Mouse (Mus musculus): ENCODE results near the gene Serpinf2.
A peak's percentile ranks its signal among the peaks of the same experiment; 100 is the strongest.

Serpinf2 gene

GRCm38 (mm10) chr11:75439363-75439762, at the start of gene Serpinf2:
Gene Serpinf2 (minus strand): TSS chr11:75439591.
- DNase-seq, result peak; percentile 60

- DNase-seq, result no peak
Measured at GRCm38 (mm10) chr11:75487496-75487895, 48.1 kb upstream of the Serpinf2 start.

- DNase-seq, result peak; percentile 96
Measured at GRCm38 (mm10) chr11:75486601-75487285, 47.4 kb upstream of the Serpinf2 start, which contains the start of gene Prpf8. Gene Prpf8 (plus strand): TSS chr11:75486816.

- DNase-seq, result no peak
Measured at GRCm38 (mm10) chr11:75486192-75486591, 46.8 kb upstream of the Serpinf2 start.

DNA sequence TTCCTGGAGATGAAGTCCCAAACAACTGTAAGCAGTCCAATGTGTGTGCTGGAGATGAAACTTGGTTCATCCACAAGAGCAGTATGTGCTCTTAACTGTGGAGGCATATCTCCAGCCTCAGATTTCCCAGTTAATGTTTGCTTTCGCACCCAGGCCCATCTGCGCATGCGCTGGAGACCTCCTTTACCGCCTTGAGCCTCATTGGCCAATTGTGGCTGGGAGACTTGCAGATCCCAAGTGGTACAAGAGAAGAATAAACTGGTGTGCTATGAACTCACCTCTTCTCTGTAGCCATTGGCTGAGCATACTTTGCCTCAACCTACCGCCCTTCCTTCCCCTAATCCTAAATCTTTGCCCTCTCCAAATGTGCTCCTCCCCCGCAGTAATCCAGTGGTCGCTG, 34.0 kb upstream of the Serpinf2 start:
- no peak for DNase-seq

DNA sequence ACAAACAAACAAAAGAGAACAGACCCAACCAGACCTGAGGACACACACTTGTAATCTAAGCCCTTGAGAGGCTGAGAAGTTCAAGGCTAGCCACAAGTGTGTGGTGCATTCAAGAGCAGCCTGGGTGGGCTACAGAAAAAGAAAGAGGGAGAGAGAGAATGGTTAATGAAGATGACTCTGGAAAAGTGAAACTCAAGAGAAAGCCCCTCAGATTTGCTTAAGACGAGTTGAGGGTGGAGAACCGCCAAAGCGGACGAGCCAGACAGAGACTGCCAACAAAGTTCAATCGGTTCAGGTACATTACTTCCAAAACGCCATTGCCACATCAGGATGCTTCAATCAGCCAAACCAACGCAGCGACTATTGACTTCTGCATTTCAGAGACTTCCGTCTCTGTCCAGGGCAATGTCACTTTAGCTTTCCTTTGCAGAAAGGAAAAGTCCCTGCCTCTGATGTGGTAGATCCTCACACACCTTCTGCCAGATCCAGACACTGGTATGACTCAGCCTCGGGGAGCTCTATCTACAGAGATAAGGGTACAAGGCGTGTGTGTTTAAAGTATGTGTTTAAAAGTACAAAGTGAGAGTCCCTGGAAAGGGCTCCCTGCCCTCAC, 33.2 kb upstream of the Serpinf2 start:
- DNase-seq, result no peak

DNA sequence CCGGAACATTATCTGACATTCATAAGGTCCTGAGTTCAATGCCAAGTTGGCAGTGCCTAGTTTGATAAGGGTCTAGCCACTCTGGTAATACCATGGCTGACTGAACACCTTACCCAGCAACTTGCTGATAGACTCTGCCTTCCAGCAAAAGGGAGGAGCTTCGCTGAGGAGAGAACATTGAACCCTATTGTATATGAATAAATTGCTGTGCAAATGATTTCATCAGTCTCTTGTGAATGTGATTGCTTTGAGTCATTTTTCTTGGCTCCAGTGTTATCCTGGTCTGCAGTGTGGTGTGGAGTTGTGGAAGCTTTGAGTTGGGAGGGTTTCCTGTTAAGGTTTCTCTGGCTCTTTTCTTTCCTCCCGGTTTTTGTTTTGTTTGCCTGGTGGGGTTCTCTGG, 31.3 kb upstream of the Serpinf2 start:
- no peak for DNase-seq

DNA sequence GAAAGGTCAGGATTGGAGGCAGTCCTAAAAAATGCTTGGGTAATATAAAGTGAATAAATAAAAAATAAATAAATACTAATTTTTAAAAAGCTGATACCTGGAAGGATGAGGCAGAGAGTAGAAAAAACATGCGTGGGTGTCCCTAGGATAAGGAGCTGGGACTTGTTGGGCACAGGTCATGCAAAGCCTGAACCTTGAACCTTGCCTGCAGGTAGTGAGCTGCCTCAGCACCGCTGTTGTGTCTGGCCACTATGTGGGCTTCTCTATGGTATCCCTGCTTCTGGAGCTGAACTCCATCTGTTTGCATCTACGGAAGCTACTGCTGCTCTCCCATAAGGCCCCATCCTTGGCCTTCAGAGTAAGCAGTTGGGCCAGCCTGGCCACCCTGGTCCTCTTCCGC, 29.9 kb upstream of the Serpinf2 start:
- DNase-seq, result no peak

DNA sequence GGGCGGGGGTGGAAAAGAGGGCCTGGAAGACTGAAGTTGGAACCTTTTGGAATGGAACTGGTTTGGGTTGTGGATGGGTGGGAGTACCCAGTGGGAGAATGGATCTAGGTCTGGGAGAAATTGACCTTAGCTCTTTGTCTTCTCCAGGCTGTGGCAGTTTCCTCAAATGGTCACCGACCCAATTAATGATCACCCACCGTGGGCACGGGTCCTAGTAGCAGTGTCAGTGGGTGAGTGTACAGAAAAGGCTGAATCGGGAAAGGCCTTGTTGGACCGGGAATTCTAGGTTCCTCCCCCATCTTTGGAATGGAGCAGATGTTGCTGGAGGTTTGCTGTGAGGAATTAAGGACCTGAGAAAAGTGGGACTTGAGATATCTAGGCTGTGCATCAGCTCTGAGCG, 29.0 kb upstream of the Serpinf2 start:
- DNase-seq, result no peak

- DNase-seq, result peak; percentile 86
Measured at GRCm38 (mm10) chr11:75467512-75468215, 28.3 kb upstream of the Serpinf2 start.

DNA sequence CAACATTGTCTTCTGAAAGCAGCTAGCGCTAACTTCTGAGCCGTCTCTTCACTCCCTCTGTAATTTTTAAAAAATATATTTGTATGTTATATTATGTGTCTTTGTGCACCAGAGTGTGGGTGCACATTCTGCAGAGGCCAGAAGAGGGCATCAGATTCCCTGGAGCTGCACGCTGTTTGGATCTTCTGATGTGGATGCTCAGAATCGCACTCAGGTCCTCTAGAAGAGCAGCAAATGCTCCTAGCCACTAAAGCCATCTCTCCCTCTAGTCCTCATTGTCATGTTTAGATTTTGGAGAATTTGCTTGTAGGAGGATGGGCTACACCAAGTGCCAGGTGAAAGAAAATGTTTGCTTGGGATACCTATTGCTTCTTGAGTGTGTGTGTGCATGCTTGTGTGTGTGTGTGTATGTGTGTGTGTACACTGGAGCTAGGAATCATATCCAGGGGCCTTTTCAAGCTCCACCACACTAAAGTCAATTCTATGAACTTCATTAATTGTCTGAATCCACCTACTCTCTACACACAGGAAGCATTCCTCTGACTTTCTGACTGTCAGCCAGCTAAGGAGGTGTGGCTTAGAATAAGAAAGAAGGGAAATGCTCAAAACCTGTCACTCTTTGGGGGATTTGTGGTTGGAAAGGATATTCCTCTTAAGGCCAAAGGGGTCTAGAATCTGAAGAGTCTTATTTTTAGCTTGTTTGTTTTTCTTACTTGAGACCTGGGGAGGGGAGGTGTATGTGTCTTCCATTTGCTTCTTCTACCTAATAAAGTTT, 27.5 kb upstream of the Serpinf2 start:
- DNase-seq, result no peak

GRCm38 (mm10) chr11:75465051-75465450, 25.7 kb upstream of the Serpinf2 start:
- DNase-seq, result no peak

GRCm38 (mm10) chr11:75464417-75464816, 25.0 kb upstream of the Serpinf2 start:
- no peak for DNase-seq

DNA sequence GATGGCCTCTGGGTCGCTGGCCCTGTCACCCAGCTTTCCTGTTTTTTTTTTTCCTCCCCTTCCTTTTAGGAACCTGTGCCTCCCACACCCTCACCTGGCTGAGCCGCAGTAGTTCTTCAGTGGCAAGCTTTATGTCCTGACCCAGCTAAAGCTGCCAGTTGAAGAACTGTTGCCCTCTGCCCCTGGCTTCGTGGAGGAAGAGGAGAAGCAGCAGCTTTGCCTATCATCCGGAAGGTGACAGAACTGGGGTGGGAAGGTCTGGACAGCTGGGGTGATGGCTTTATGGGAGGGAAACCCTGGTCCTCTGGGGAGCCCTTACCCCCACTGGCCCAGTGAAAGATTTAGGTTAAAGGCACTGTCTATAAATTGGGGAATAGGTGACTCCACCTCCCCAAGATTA, 24.2 kb upstream of the Serpinf2 start:
- no peak for DNase-seq

DNA sequence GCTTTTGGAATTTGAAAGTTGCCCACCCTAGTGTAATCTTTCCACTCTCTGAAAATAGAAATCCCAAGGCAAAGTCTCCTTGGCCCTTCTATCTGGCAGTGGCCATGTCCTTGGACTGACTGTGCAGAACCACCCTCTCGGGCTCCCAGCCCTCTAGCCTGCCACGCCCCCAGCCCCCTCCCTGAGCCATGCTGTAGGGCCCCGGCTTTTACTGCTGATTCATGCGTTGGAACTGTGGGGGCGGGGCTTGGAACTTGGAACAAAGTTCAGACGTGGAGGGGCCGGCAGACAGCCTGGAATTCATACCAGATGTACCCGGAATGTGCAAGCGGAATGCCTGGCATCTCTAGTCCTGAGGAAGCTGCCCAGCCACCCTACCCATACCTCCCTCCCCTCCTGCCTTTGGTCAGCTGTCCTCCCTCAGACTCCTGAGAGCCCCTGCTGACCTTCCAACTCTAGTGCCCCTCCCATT, 23.5 kb upstream of the Serpinf2 start:
- peak; percentile 98 for DNase-seq

DNA sequence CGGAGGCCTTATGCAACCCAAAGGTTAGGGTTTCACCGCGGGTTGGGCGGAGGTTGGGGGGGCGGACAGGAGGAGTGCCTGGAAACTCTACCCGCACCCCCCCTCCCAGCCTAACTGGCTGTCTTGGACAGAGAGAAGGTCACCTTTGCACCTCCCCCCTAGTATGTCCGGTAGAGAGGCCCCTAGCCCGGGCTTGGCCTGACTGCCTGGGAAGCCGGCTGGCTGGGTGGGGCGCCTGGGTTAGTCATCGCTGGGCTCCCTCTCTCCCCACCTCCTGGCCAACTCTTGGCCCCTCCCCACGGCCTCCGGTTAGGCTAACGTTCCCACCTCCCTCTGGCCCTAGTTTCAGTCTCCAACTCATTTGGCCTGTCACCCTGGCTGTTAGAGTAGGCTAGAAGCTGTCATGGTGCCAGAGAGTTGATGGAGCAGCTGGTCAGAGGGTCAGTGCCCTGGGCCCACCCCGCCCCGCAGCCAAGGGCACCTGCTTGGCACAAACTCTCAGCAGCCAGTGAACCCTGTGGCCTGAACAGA, 22.9 kb upstream of the Serpinf2 start:
- peak; percentile 90 for DNase-seq

- DNase-seq, result no peak
Measured at GRCm38 (mm10) chr11:75461743-75462252, 22.4 kb upstream of the Serpinf2 start.

- DNase-seq, result peak; percentile 100
Measured at GRCm38 (mm10) chr11:75460844-75461742, 21.7 kb upstream of the Serpinf2 start, which contains the start of gene Tlcd2. Gene Tlcd2 (plus strand): TSS chr11:75461715.

DNA sequence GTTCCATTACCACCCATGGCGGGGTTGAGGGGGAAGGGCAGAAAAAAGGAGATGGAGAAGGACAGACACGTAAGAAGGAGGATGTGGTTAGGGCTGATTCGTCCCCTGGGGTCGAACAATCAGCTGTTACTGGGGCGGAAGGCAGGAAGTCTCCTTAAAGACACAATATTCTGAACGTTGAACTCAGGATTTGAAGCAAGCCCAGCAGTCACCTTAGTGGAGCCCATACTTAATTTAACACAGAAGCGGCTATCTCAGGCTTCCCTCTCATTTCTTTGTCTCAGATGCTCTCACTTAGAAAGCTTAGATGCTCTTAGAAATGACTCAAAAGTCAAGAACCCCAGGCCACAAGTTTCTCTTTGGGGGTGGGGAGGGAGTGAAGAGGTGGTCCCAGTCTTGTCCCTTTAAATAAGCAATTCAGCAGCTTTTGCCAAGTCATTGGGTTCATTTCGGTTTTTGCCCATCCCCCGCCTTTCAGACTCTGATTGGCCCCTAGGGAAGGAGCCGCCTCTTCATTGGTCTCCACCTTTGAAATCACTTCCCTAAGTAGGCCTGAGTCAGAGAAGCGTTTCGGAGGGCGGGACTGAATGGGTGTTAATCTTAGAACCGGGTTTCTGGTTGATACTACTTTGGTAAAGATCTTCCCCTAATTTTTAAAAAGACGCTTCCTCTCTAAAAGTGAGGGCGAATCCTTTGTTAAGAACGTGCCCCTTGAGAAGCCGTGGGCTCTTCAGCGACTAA, 20.9 kb upstream of the Serpinf2 start:
- peak; percentile 94 for DNase-seq

- peak; percentile 58 for DNase-seq
Measured at GRCm38 (mm10) chr11:75459751-75460102, 20.3 kb upstream of the Serpinf2 start.

Data from liver (tissue).